Mouse (Mus musculus) kidney, adult 2 months (tissue): ENCODE results near the gene Scrn2. TPM values are rescaled to one million over a fixed set of nuclear protein-coding genes. Genes with fewer than 3 reads are reported as not detected.

Source experiments
- DNase-seq: peaks from one replicate; pipeline ENCODE4 v3.0.0; 2021
- H3K27ac ChIP-seq: fragments of 200-500 bp; 2 replicates; pipeline ENCODE4 v1.5.1; 2012; ENCODE audit warnings: low read depth, low read length, control low read depth, inconsistent platforms; ENCODE audit not compliant: insufficient read depth
- H3K27me3 ChIP-seq: fragments of 200-500 bp; replicated peaks from 2 replicates; pipeline ENCODE4 v1.6.1; 2012; ENCODE audit warnings: mild to moderate bottlenecking, moderate library complexity, low read length, inconsistent platforms; ENCODE audit not compliant: control insufficient read depth, insufficient read depth
- H3K36me3 ChIP-seq: fragments of 200-500 bp; 2 replicates; pipeline ENCODE4 v1.6.1; 2012; ENCODE audit warnings: mild to moderate bottlenecking, moderate library complexity, low read length, inconsistent platforms; ENCODE audit not compliant: control insufficient read depth, insufficient read depth
- H3K4me1 ChIP-seq: fragments of 200-500 bp; 2 replicates; pipeline ENCODE4 v1.6.1; 2011; ENCODE audit warnings: low read length; ENCODE audit not compliant: control insufficient read depth, insufficient read depth
- H3K4me3 ChIP-seq: fragments of 200-500 bp; 2 replicates; pipeline ENCODE4 v1.5.1; 2011; ENCODE audit warnings: mild to moderate bottlenecking, low read depth, low read length, control low read depth; ENCODE audit not compliant: insufficient read depth
- CTCF ChIP-seq: fragments of 200-500 bp; conservative IDR thresholded peaks from 2 replicates; pipeline ENCODE4 v1.5.1; 2011; ENCODE audit warnings: low read depth, mild to moderate bottlenecking, control low read depth, low read length, moderate library complexity, mixed read lengths; ENCODE audit not compliant: insufficient read depth, insufficient read length
- POLR2A ChIP-seq: fragments of 200-500 bp; IDR thresholded peaks from one replicate; pipeline ENCODE4 v1.6.1; 2011; ENCODE audit warnings: low read depth, low read length, control low read depth
- WGBS: fragments of 180-500 bp; shearing (Covaris S2); methylation state at CpG from one replicate; pipeline ENCODE4 v1.1.7; 2018; 5-methylcytosine and 5-hydroxymethylcytosine counted together
- polyA plus RNA-seq: library from polyadenylated mRNA; depleted of rRNA; stranded (reverse); fragments of >200 nt; gene quantifications from 2 replicates; pipeline ENCODE4 v1.2.3, GENCODE M21; 2012

Scrn2 gene
- polyA plus RNA-seq, 1 experiment, result 104 TPM

- H3K36me3 ChIP-seq, result no peaks in the 10 kb centered on the region
- H3K4me1 ChIP-seq, result no peaks in the 10 kb centered on the region
- H3K27ac ChIP-seq, result no peak overlapping the region
- 20% methylated on average over 30 of the region's 30 CpGs for WGBS
- peak overlapping the region; percentile 9 for H3K4me3 ChIP-seq
- TF ChIP-seq CTCF (no peak), POLR2A (no peak)
- DNase-seq, result peak; percentile 63
- H3K27me3 ChIP-seq, result no peaks in the 10 kb centered on the region
Observed at GRCm38 (mm10) chr11:96997380-96997956, 32.3 kb upstream of the Scrn2 start.

GRCm38 (mm10) chr11:97003170-97003569 is 26.6 kb upstream of the Scrn2 start:
- Histone ChIP-seq H3K27ac (no peak overlapping the region), H3K27me3 (no peaks in the 10 kb centered on the region), H3K4me1 (no peaks in the 10 kb centered on the region), H3K36me3 (no peaks in the 10 kb centered on the region), H3K4me3 (no peak overlapping the region)
- TF ChIP-seq POLR2A (no peak), CTCF (no peak)
- DNase-seq, result no peak
- WGBS, result 32% methylated on average over 5 of the region's 5 CpGs

DNA sequence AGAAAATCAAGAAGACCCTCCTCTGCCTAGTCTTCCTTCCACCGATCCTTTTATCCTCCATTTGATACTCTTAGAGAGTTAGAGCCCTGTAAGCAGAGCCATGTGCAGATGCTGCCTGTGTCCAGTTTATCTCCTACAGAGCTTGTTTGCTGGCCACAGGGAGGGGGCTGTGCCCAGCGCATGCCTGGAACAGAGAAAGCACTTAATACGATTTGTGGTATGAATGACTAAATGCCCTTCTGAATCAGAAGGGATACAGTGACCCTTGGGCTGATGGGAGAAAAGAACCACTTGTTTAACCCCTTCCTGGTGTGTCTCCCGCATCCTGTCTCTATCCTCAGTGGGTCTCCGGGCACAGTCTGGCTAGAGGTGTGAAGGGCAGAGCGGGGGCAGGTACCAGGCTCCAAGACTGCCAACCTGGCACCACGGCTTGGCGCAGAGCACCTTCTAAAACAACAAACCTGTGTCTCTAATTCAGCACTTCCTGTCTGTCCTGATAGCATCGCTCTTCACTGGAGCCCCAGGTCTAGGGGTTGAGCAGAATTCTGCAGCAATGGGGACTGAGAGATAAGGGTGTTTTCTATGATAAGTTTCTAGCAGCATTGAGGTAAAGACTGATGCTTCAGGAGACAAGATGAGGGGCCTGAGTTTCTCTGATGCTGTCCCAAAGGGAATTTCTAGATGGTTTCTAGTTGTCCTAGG is 22.5 kb upstream of the Scrn2 start:
- no peak for TF ChIP-seq CTCF
- no peak for TF ChIP-seq POLR2A
- WGBS, result 56% methylated on average over 9 of the region's 9 CpGs
- H3K4me3 ChIP-seq, result no peak overlapping the region
- no peaks in the 10 kb centered on the region for H3K4me1 ChIP-seq
- H3K27me3 ChIP-seq, result no peaks in the 10 kb centered on the region
- H3K27ac ChIP-seq, result no peak overlapping the region
- no peaks in the 10 kb centered on the region for H3K36me3 ChIP-seq
- no peak for DNase-seq

GRCm38 (mm10) chr11:97009198-97009790 is 20.4 kb upstream of the Scrn2 start:
- H3K27ac ChIP-seq, result no peak overlapping the region
- H3K4me1 ChIP-seq, result no peaks in the 10 kb centered on the region
- H3K4me3 ChIP-seq, result no peak overlapping the region
- H3K27me3 ChIP-seq, result no peaks in the 10 kb centered on the region
- TF ChIP-seq POLR2A, result no peak
- TF ChIP-seq CTCF, result no peak
- 74% methylated on average over 8 of the region's 8 CpGs for WGBS
- no peak for DNase-seq
- no peaks in the 10 kb centered on the region for H3K36me3 ChIP-seq

GRCm38 (mm10) chr11:97013121-97013670 is 16.5 kb upstream of the Scrn2 start, which contains the start of gene Sp6:
Sp6 (plus strand) TSS chr11:97013394.
- H3K27me3 ChIP-seq, result peaks cover under 1% of the 10 kb centered on the region; the same call in 1 of the 2 replicates
- no peak within 1 kb of the TSS for H3K4me3 ChIP-seq
- H3K27ac ChIP-seq, result no peak within 1 kb of the TSS
- H3K36me3 ChIP-seq, result no peaks in the 10 kb centered on the region
- H3K4me1 ChIP-seq, result no peaks in the 10 kb centered on the region
- no peak for DNase-seq
- WGBS, result 28% methylated on average over 8 of the region's 8 CpGs
- TF ChIP-seq POLR2A, result no peak
- TF ChIP-seq CTCF, result no peak

DNA sequence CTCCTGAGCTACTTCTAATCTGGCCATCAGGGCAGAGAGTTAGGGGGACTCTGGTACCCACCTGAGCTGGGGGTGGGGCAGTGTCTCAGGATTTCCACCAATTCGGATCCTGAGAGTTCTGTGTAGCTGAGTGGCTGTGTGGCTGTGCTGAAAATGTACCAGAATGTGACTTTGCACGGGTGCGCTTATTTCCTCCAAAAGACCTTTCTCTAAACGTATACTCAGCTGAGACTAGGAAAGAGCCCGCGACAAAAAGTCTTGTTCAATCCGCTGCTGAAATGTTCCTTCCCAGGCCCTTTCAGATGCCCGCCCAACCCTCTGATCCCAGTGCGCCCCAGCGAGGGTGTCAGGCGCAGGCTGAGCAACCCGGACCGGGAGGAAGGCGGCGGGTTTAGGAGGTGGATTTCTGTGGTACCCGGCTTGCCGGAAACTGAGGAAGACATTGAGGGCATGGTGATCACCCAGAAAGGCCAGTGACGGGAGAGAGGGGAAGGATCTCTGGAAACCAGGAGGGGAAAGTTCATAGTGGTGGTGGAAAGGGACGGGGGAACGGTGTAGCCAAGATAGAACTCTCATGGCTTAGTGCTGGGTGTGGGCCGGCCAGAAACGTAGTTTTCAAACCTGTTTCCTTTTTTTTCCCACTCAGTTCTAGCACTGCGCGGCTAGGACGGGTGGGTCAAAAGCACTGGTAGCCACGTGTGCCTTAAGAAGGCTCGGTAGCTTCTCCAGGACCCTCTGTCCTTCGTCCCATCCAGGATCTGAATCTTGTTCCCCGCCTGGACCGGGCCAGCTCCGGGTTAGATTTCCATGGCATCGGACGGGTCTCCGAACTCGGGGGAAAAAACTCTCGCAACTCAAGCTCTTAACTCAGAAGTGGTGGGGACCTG is 11.8 kb upstream of the Scrn2 start:
- Histone ChIP-seq H3K36me3 (no peaks in the 10 kb centered on the region), H3K27ac (no peak overlapping the region), H3K27me3 (peaks cover 5% of the 10 kb centered on the region), H3K4me3 (peak overlapping the region; percentile 18; the same call in 1 of the 2 replicates), H3K4me1 (no peaks in the 10 kb centered on the region)
- DNase-seq, result no peak
- WGBS, result 4% methylated on average over 36 of the region's 36 CpGs
- TF ChIP-seq CTCF, result no peak
- no peak for TF ChIP-seq POLR2A
